Mouse (Mus musculus) intestine, postnatal 0 days (tissue): ENCODE measurements around the gene R3hdm1. TPM values are rescaled to one million over a fixed set of nuclear protein-coding genes. Genes with fewer than 3 reads are reported as not detected.

Experiments used
- ATAC-seq: fragments of 200-750 bp; cut with Nextera tagmentation; 2 replicates; pipeline ENCODE4 v1.8.0; 2017; ENCODE audit warnings: mild to moderate bottlenecking, moderate TSS enrichment, moderate library complexity
- H3K27ac ChIP-seq: fragments of 300-500 bp; sonication (generic); 2 replicates; pipeline ENCODE4 v1.5.1; 2014; ENCODE audit warnings: mild to moderate bottlenecking, low read depth, low read length, moderate library complexity
- H3K27me3 ChIP-seq: fragments of 300-500 bp; sonication (generic); replicated peaks from 2 replicates; pipeline ENCODE4 v1.6.1; 2014; ENCODE audit warnings: low read length, mixed read lengths; ENCODE audit not compliant: control insufficient read depth, insufficient read depth
- H3K36me3 ChIP-seq: fragments of 300-500 bp; sonication (generic); 2 replicates; pipeline ENCODE4 v1.6.1; 2014; ENCODE audit warnings: mild to moderate bottlenecking, moderate library complexity; ENCODE audit not compliant: control insufficient read depth, insufficient read depth
- H3K4me1 ChIP-seq: fragments of 300-500 bp; sonication (generic); replicated peaks from 2 replicates; pipeline ENCODE4 v1.6.1; 2014; ENCODE audit warnings: antibody characterized with exemption, low read length, mixed read lengths; ENCODE audit not compliant: control insufficient read depth, insufficient read depth
- H3K4me2 ChIP-seq: fragments of 300-500 bp; sonication (generic); replicated peaks from 2 replicates; pipeline ENCODE4 v1.6.1; 2014; ENCODE audit warnings: low read depth, mild to moderate bottlenecking, moderate library complexity
- H3K4me3 ChIP-seq: fragments of 300-500 bp; sonication (generic); 2 replicates; pipeline ENCODE4 v1.5.1; 2014; ENCODE audit warnings: low read depth, low read length
- H3K9ac ChIP-seq: fragments of 300-500 bp; sonication (generic); 2 replicates; pipeline ENCODE4 v1.6.1; 2014; ENCODE audit warnings: mild to moderate bottlenecking, low read depth, low read length
- H3K9me3 ChIP-seq: fragments of 300-500 bp; sonication (generic); 2 replicates; pipeline ENCODE4 v1.6.1; 2016; ENCODE audit warnings: mixed run types; ENCODE audit not compliant: control insufficient read depth
- CTCF ChIP-seq: sonication (generic); IDR thresholded peaks from 2 replicates; pipeline ENCODE4 v1.5.1; 2016; ENCODE audit warnings: low read depth, mild to moderate bottlenecking, control low read depth, antibody characterized with exemption, moderate library complexity
- WGBS: fragments of 180-500 bp; shearing (Covaris S2); extraction: QIAGEN DNeasy Blood & Tissue Kit; methylation state at CpG from one replicate; pipeline ENCODE4 v1.1.7; 2014; 5-methylcytosine and 5-hydroxymethylcytosine counted together
- polyA plus RNA-seq: library from polyadenylated mRNA; unstranded; fragments of >200 nt; fragmentation: Nextera tagmentation; extraction: Ambion mirVana; gene quantifications from 2 replicates; pipeline ENCODE4 v1.2.1, GENCODE M21; 2015

Gene R3hdm1
- polyA plus RNA-seq, 1 experiment from 2014 or later: 28.4 TPM

DNA sequence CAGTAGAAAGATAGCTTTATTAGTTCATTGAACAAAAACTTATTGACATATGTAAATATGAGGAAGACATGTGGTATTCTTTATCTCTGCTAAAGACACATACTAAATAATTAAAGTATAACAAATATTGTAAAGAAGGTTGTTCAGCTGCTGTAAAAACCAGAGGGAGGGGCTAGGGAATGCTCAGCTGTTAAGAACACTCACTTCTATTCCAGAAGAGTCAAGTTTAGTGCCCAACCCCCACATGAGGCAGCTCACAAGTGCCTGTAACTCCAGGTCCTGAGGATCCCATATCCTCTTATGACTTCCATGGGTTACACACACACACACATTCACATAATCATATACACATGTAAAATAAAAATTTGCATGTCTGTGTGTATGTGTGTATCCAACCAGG lies 67.0 kb downstream of the R3hdm1 start:
- TF ChIP-seq CTCF: no peak
- H3K9ac ChIP-seq: no peak overlapping the region
- no peaks in the 10 kb centered on the region for H3K27me3 ChIP-seq
- H3K27ac ChIP-seq: no peak overlapping the region
- H3K36me3 ChIP-seq: peaks cover 3% of the 10 kb centered on the region; the same call in 1 of the 2 replicates
- H3K4me3 ChIP-seq: no peak overlapping the region
- H3K4me1 ChIP-seq: no peaks in the 10 kb centered on the region
- no peak for ATAC-seq
- H3K4me2 ChIP-seq: no peak overlapping the region
- H3K9me3 ChIP-seq: no peaks in the 10 kb centered on the region

DNA sequence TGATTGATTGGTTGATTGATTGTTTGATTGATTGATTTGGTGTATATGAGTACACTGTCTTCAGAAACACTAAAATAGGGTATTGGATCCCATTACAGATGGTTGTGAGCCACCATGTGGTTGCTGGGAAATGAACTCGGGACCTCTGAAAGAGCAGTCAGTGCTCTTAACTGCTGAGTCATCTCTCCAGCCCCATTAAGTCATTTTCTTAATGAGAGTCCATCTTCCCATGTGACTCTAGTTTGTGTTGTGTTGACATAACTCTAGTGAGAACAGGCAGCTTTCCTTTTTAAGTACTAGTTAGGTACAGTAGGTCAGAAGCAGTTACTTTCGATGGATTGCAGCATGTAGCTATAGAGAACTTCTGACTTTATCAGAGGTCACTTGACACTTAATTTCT lies 88.3 kb downstream of the R3hdm1 start:
- ATAC-seq: no peak
- H3K4me3 ChIP-seq: no peak overlapping the region
- no peaks in the 10 kb centered on the region for H3K9me3 ChIP-seq
- no peak for TF ChIP-seq CTCF
- H3K4me1 ChIP-seq: no peaks in the 10 kb centered on the region
- no peak overlapping the region for H3K9ac ChIP-seq
- no peaks in the 10 kb centered on the region for H3K27me3 ChIP-seq
- H3K27ac ChIP-seq: no peak overlapping the region
- peaks cover 39% of the 10 kb centered on the region for H3K36me3 ChIP-seq
- 59% methylated on average over 2 of the region's 2 CpGs for WGBS
- no peak overlapping the region for H3K4me2 ChIP-seq

DNA sequence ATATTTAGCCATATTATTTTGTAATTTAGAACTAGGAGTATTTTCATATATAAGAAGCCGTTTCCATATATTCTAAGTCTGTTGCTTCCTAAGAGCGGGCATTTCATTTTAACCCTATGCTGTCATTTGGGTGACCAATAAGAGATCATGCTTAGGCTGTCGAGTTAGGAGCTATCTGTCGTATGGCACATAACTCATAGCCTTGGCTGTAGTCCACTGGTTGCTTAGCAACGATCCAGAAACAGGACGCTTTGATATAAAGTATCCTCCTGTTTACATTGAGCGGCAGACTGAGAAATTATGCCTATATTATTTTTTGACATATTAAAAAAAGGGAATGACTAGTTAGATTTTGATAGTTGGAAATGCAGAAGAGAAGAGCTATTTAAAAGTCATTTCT lies 89.3 kb downstream of the R3hdm1 start:
- H3K27ac ChIP-seq: no peak overlapping the region
- no peak for TF ChIP-seq CTCF
- 67% methylated on average over 7 of the region's 7 CpGs for WGBS
- no peak for ATAC-seq
- H3K4me2 ChIP-seq: no peak overlapping the region
- H3K4me1 ChIP-seq: no peaks in the 10 kb centered on the region
- H3K4me3 ChIP-seq: no peak overlapping the region
- H3K9me3 ChIP-seq: no peaks in the 10 kb centered on the region
- no peak overlapping the region for H3K9ac ChIP-seq
- peaks cover 36% of the 10 kb centered on the region for H3K36me3 ChIP-seq
- no peaks in the 10 kb centered on the region for H3K27me3 ChIP-seq

DNA sequence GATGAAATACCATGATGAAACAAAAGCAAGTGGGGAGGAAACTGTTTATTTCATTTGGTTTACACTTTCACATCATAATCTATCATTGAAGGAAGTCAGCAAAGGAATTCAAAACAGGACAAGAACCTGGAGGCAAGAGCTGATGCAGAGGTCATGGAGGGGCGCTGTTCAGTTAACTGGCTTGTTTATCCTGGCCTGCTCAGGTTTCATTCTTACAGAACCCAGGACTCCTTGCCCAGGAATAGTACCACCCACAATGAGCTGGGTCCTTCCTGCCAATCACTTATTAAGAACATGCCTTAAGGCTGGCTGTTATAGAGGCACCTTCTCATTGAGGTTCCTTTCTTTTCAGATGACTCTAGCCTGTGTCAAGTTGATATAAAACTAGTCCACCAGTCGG lies 90.9 kb downstream of the R3hdm1 start:
- H3K4me3 ChIP-seq: no peak overlapping the region

DNA sequence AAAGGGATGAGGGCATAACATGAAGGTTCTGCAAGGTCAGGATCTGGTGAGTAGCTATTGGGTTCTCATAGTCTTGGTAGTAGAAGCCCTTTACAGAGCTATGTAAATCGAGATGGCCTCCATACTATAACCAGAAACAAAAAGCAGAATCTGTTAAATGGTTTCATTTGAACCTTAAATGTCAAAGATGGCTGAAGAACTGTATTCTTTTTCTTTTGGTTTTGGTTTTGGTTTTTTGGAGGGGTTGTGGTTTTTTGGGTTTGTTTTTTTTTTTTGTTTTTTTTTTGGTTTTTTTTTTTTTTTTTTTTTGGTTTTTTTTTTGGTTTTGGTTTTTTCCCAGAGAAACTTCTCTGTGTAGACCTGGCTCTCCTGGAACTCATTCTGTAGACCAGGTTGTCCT lies 94.3 kb downstream of the R3hdm1 start:
- Histone ChIP-seq H3K9ac (no peak overlapping the region), H3K27ac (no peak overlapping the region), H3K4me3 (no peak overlapping the region), H3K4me1 (no peaks in the 10 kb centered on the region), H3K4me2 (no peak overlapping the region), H3K27me3 (no peaks in the 10 kb centered on the region), H3K9me3 (no peaks in the 10 kb centered on the region), H3K36me3 (peaks cover 30% of the 10 kb centered on the region)
- WGBS: 97% methylated on average over 1 of the region's 1 CpGs
- ATAC-seq: no peak
- no peak for TF ChIP-seq CTCF

More for the DNA sequence above, 90.9 kb downstream of the R3hdm1 start:
- no peak overlapping the region for H3K4me2 ChIP-seq
- H3K36me3 ChIP-seq: peaks cover 33% of the 10 kb centered on the region
- WGBS: 65% methylated on average over 2 of the region's 2 CpGs
- no peaks in the 10 kb centered on the region for H3K4me1 ChIP-seq
- no peak for TF ChIP-seq CTCF
- no peaks in the 10 kb centered on the region for H3K9me3 ChIP-seq
- no peak overlapping the region for H3K27ac ChIP-seq
- no peaks in the 10 kb centered on the region for H3K27me3 ChIP-seq
- no peak for ATAC-seq
- H3K9ac ChIP-seq: no peak overlapping the region

DNA sequence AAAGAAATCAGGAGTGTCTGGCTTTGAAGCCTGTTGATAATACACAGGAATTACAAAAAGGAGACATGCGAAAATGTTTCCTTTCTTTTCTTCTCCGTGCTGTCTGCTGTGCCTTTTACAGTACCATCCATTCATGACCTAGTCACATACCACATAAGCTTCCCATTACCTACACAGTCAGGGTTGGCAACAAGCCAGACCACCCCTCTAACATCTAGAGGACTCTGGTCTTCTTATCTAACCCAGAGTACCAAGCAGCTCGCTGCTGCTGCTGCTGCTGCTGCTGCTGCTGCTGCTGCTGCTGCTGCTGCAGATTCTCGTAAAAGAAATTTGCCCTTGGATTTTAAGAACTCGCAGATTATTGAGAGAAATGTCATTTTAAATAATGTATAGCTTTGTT lies 110.2 kb downstream of the R3hdm1 start:
- H3K4me2 ChIP-seq: no peak overlapping the region
- no peak for ATAC-seq
- no peaks in the 10 kb centered on the region for H3K9me3 ChIP-seq
- H3K4me1 ChIP-seq: no peaks in the 10 kb centered on the region
- H3K4me3 ChIP-seq: no peak overlapping the region
- no peaks in the 10 kb centered on the region for H3K27me3 ChIP-seq
- peaks cover 28% of the 10 kb centered on the region for H3K36me3 ChIP-seq
- WGBS: 67% methylated on average over 5 of the region's 5 CpGs
- TF ChIP-seq CTCF: no peak
- H3K9ac ChIP-seq: no peak overlapping the region
- no peak overlapping the region for H3K27ac ChIP-seq

DNA sequence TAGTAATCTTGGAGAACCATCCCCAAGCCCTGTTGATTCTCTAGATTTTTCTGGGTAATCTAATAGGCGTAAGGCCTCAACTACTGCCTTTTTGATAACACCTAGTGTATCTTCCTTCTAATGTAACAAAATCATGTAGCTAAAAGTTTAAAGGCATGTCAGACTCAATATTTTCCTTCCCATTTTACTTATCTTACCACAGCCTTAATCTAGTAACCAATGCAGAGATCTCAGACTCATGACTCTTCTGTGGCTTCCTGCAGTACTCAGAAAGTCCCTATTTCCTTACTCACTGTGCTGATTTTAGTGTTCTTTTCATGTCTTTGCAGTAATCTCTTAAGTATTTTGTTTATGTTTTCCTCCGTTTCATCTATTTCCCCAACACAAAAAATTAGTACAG lies 118.8 kb downstream of the R3hdm1 start:
- Histone ChIP-seq H3K9me3 (no peaks in the 10 kb centered on the region), H3K36me3 (peaks cover 30% of the 10 kb centered on the region), H3K27me3 (no peaks in the 10 kb centered on the region), H3K4me2 (no peak overlapping the region), H3K27ac (no peak overlapping the region), H3K4me3 (no peak overlapping the region), H3K9ac (no peak overlapping the region), H3K4me1 (no peaks in the 10 kb centered on the region)
- TF ChIP-seq CTCF: no peak
- WGBS: 91% methylated on average over 2 of the region's 2 CpGs
- no peak for ATAC-seq
